Mouse (Mus musculus) forebrain, embryonic 12.5 days (tissue): Measurements from ENCODE around the gene Syne2. TPM values are rescaled to one million over a fixed set of nuclear protein-coding genes. Genes with fewer than 3 reads are reported as not detected.
A peak's percentile ranks its signal among the peaks of the same experiment; 100 is the strongest.

Experiments
- ATAC-seq: fragments of 200-750 bp; cut with Nextera tagmentation; 2 replicates; pipeline ENCODE4 v1.8.0; 2017; ENCODE audit warnings: moderate TSS enrichment; ENCODE audit not compliant: low FRiP score
- H3K27ac ChIP-seq: fragments of 300-500 bp; sonication (generic); 2 replicates; pipeline ENCODE4 v1.5.1; 2016; ENCODE audit warnings: mild to moderate bottlenecking
- H3K27me3 ChIP-seq: fragments of 300-500 bp; sonication (generic); 2 replicates; pipeline ENCODE4 v1.6.1; 2016; ENCODE audit warnings: mild to moderate bottlenecking
- H3K36me3 ChIP-seq: fragments of 300-500 bp; sonication (generic); replicated peaks from 2 replicates; pipeline ENCODE4 v1.6.1; 2016; ENCODE audit warnings: mild to moderate bottlenecking
- H3K4me1 ChIP-seq: fragments of 300-500 bp; sonication (generic); 2 replicates; pipeline ENCODE4 v1.6.1; 2016
- H3K4me2 ChIP-seq: fragments of 300-500 bp; sonication (generic); 2 replicates; pipeline ENCODE4 v1.6.1; 2016; ENCODE audit warnings: mild to moderate bottlenecking, moderate library complexity
- H3K4me3 ChIP-seq: fragments of 300-500 bp; sonication (generic); replicated peaks from 2 replicates; pipeline ENCODE4 v1.5.1; 2016; ENCODE audit warnings: mild to moderate bottlenecking
- H3K9ac ChIP-seq: fragments of 300-500 bp; sonication (generic); 2 replicates; pipeline ENCODE4 v1.6.1; 2016; ENCODE audit warnings: mild to moderate bottlenecking
- H3K9me3 ChIP-seq: fragments of 300-500 bp; sonication (generic); 2 replicates; pipeline ENCODE4 v1.6.1; 2016
- WGBS: fragments of 180-500 bp; shearing (Covaris S2); methylation state at CpG from one replicate; pipeline ENCODE4 v1.1.7; 2016; 5-methylcytosine and 5-hydroxymethylcytosine counted together
- polyA plus RNA-seq: library from polyadenylated mRNA; unstranded; fragments of >200 nt; fragmentation: Nextera tagmentation; extraction: Ambion mirVana; gene quantifications from 2 replicates; pipeline ENCODE4 v1.2.1, GENCODE M21; 2016

The Syne2 gene
- polyA plus RNA-seq, 1 experiment from 2014 or later, result 141 TPM

DNA sequence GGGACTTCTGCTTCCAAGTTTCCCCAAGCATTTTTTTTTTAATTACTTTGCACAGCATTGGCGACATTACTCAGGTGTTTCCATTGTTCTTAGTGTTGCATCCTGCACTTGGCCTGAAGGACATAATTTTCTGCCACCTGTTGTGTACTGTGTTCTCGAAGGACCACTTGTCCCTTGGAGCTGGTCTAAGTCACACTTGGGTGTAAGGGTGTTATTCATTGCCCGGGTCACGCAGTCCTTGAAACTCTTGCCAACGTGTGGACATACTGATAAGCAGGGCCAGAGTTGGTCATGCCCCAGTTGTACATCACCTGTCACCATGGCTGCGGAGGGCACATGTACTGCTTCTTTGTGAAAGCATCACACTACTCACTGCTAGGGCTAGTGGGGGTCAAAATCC, 228.6 kb downstream of the Syne2 start:
- Histone ChIP-seq H3K27ac (no peak overlapping the region), H3K4me1 (no peaks in the 10 kb centered on the region), H3K27me3 (no peaks in the 10 kb centered on the region), H3K36me3 (peaks cover 82% of the 10 kb centered on the region), H3K9ac (no peak overlapping the region), H3K4me3 (no peak overlapping the region), H3K4me2 (no peak overlapping the region), H3K9me3 (no peaks in the 10 kb centered on the region)
- WGBS, result 96% methylated on average over 6 of the region's 6 CpGs
- ATAC-seq, result no peak

DNA sequence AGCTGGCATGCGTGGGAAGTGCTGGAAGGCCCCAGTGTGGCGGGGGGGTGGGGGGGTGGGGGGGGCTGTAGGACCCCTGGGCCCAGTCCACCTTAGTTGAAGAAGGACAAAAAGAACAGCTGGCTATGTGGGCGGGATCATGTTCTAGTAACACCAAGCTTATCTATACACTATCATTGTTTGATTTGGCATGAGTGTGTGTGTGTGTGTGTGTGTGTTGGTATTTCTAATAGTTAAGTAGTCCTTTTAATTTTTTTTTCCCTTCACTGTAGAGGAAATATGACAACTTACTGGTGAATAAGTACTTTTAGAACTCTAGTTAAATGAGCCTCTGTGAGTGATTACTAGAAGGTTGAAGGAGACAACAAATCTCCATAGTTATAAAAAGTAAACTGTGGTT, 230.0 kb downstream of the Syne2 start:
- H3K36me3 ChIP-seq, result peaks cover 82% of the 10 kb centered on the region
- H3K4me2 ChIP-seq, result no peak overlapping the region
- H3K4me1 ChIP-seq, result no peaks in the 10 kb centered on the region
- no peak overlapping the region for H3K4me3 ChIP-seq
- WGBS, result 80% methylated on average over 3 of the region's 3 CpGs
- H3K9ac ChIP-seq, result no peak overlapping the region
- no peak overlapping the region for H3K27ac ChIP-seq
- ATAC-seq, result no peak
- no peaks in the 10 kb centered on the region for H3K9me3 ChIP-seq
- no peaks in the 10 kb centered on the region for H3K27me3 ChIP-seq

DNA sequence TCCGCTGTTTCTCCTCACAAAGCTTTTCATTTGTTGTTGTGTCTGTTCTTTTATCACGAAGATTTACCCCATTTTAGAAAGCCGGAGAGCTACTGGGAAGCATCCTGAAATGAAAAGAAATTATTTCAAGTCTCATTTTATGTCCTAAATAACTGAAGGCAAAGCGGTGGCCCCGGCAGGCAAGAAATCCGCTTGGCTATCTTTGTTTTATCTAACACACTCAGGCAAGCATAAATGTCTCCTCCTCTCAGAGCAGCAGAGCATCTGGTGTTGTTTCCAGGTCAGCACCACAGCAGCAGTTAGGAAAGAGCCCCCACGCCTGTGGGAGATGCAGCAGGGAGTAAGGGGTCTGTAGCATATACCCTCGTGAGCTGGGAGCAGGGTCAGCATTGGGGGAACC, 230.7 kb downstream of the Syne2 start:
- no peaks in the 10 kb centered on the region for H3K4me1 ChIP-seq
- 88% methylated on average over 8 of the region's 8 CpGs for WGBS
- no peaks in the 10 kb centered on the region for H3K9me3 ChIP-seq
- no peak overlapping the region for H3K4me3 ChIP-seq
- 0 out of 2 replicates have a peak overlapping the region, but pooled peaks have one; percentile 31 for H3K27ac ChIP-seq
- peaks cover 82% of the 10 kb centered on the region for H3K36me3 ChIP-seq
- H3K4me2 ChIP-seq, result no peak overlapping the region
- no peak overlapping the region for H3K9ac ChIP-seq
- no peak for ATAC-seq
- no peaks in the 10 kb centered on the region for H3K27me3 ChIP-seq

DNA sequence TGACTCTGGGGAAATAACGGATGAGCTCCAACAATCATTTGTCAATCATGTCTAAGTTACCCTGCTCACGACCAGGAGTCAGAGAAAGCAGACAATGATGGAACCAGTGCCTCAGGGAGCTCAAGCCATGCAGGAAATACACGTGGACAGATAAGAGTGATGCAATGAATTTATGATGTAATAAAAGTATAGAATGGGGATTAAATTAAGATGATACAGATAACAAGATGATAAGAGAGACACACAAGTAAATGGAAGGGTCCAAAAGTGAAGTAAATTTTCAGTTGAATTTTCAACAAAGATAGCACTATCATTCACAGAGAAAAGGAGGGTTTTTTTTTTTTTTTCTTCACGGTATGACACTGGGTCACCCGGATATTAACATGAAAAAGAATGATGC, 231.4 kb downstream of the Syne2 start:
- no peaks in the 10 kb centered on the region for H3K9me3 ChIP-seq
- H3K4me3 ChIP-seq, result no peak overlapping the region
- 89% methylated on average over 5 of the region's 5 CpGs for WGBS
- H3K4me2 ChIP-seq, result no peak overlapping the region
- H3K36me3 ChIP-seq, result peaks cover 79% of the 10 kb centered on the region
- H3K4me1 ChIP-seq, result no peaks in the 10 kb centered on the region
- H3K27ac ChIP-seq, result no peak overlapping the region
- ATAC-seq, result no peak
- no peaks in the 10 kb centered on the region for H3K27me3 ChIP-seq
- no peak overlapping the region for H3K9ac ChIP-seq

DNA sequence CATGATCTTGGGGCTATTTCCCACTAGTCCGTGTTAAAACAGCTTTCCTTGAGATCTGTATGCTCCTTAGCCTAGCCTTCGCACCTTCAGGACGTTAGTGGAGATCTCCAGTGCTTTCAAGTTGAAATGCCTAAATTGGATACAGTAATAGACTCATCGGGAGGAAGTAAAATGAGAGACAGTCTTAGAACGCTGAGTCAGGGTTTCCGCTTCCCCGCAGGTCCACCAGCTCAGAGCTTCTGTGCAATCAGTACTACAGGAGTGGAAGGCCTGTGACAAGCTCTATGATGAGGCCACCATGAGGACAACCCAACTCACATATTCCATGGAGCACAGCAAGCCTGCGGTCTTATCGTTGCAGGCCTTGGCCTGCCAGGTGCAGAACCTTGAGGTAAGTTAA, 233.9 kb downstream of the Syne2 start:
- no peak for ATAC-seq
- peaks cover 86% of the 10 kb centered on the region for H3K36me3 ChIP-seq
- no peaks in the 10 kb centered on the region for H3K9me3 ChIP-seq
- WGBS, result 93% methylated on average over 9 of the region's 9 CpGs
- no peak overlapping the region for H3K4me3 ChIP-seq
- no peak overlapping the region for H3K27ac ChIP-seq
- no peaks in the 10 kb centered on the region for H3K27me3 ChIP-seq
- no peak overlapping the region for H3K4me2 ChIP-seq
- H3K4me1 ChIP-seq, result no peaks in the 10 kb centered on the region
- H3K9ac ChIP-seq, result no peak overlapping the region

DNA sequence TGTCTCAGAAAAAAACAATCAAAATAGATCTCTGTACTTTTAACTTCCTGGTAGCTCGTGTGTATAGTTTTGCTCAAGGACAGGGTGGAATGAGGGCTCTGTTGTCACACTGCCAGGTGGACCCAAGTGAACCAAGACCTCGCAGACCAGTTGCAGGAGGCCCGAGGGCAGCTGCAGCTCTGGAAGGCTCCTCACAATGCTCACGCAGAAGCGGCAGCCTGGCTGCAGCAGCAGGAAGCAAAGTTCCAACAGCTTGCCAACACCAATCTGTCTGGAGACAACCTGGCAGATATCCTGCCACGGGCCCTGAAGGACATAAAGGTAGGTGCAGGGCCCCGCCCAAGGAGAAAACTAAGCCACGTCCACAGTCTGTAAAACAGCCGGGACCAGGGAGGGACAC, 236.7 kb downstream of the Syne2 start:
- H3K27me3 ChIP-seq, result no peaks in the 10 kb centered on the region
- H3K4me2 ChIP-seq, result no peak overlapping the region
- ATAC-seq, result no peak
- no peak overlapping the region for H3K27ac ChIP-seq
- peaks cover 88% of the 10 kb centered on the region for H3K36me3 ChIP-seq
- no peak overlapping the region for H3K9ac ChIP-seq
- no peaks in the 10 kb centered on the region for H3K4me1 ChIP-seq
- 91% methylated on average over 9 of the region's 9 CpGs for WGBS
- H3K9me3 ChIP-seq, result no peaks in the 10 kb centered on the region
- no peak overlapping the region for H3K4me3 ChIP-seq

DNA sequence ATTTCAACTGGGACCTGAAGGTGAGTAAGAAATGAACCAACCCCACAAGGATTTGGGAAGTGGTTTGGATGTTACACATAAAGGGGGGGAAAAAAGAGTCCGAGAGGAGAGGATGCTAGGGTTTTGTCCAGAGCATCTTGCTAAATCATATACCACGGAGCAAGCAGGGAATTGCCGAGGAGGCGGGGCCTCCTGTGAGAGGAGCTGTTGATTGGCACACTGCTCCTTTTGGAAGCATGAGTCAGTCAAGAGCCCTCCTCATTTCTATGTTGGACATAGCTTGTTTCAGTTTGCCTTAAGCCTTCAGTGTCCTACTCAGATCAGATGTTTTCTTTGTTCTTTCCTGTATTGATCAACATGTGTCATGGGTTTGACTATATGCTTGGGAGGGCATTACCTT, 245.1 kb downstream of the Syne2 start:
- Histone ChIP-seq H3K4me2 (no peak overlapping the region), H3K9me3 (no peaks in the 10 kb centered on the region), H3K27me3 (no peaks in the 10 kb centered on the region), H3K9ac (no peak overlapping the region), H3K4me1 (no peaks in the 10 kb centered on the region), H3K36me3 (peaks cover 95% of the 10 kb centered on the region), H3K27ac (no peak overlapping the region), H3K4me3 (no peak overlapping the region)
- ATAC-seq, result no peak
- WGBS, result 79% methylated on average over 4 of the region's 4 CpGs

DNA sequence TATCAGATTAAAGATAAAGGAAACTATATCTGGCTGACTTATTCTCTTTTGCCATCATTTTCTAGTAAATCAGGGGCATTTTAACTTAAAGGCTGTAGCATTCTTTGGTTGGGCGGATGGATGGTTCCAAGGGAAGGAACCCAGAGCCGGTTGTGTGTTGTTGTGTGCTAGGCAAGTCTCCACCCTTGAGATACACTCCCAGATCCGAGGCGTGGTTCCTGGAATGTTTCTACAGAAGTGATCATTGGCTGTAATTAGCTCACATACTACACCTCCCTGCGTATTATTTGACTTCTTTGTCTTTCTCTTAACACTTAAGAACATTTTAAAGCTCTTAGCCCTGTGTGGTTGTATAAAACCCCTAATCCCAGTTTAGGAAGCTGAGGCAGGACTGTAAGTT, 252.5 kb downstream of the Syne2 start:
- Histone ChIP-seq H3K9me3 (no peaks in the 10 kb centered on the region), H3K36me3 (peaks cover 45% of the 10 kb centered on the region), H3K4me2 (no peak overlapping the region), H3K4me1 (peaks cover 25% of the 10 kb centered on the region), H3K4me3 (no peak overlapping the region), H3K9ac (no peak overlapping the region), H3K27me3 (no peaks in the 10 kb centered on the region), H3K27ac (no peak overlapping the region)
- ATAC-seq, result no peak
- 83% methylated on average over 5 of the region's 5 CpGs for WGBS

DNA sequence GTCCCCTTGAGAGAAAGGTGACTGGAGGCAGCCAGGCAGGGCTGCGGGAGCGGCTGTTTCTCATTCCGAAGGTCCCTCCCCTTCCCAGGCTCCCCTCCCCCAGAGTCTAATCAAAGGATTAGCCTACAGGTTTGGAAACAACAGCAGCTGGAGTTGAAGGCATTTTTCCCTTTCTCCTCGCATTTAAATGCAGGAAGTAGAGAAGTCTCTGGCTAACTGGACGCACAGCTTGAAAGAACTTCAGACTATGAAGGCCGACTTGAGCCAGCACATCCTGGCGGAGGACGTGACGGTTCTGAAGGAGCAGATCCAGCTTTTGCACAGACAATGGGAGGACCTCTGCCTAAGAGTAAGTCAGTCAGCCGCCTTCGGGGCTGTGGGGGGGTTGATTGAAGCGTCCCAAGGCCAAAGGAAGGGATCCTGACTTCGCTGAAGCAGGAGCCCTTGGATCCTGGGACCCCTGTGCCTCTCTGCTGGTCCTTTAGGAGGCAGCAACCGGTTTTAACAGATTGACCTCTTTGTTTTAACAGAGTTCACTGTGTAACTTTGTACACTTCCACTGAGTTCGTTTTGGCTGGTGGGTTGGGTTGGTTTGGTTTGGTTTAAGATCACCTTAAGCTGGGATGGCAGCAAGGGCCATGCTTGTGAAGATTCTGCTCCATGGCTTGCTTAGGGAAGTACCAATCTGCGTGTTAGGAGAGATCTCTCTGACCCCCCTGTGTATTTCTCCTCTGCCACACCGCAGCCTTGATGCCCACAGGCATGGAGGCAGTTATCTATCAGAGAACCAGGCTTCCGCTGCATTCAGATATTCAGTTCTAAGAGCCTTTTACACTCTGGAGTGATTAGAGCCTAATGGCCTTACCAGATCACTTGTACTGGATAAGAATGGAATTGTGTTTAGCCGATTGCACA, 254.3 kb downstream of the Syne2 start:
- H3K4me3 ChIP-seq, result peak overlapping the region; percentile 23
- WGBS, result 8% methylated on average over 19 of the region's 19 CpGs
- peak overlapping the region; percentile 17; the same call in 1 of the 2 replicates for H3K9ac ChIP-seq
- peaks cover 45% of the 10 kb centered on the region for H3K36me3 ChIP-seq
- H3K9me3 ChIP-seq, result no peaks in the 10 kb centered on the region
- no peaks in the 10 kb centered on the region for H3K27me3 ChIP-seq
- ATAC-seq, result no peak
- H3K4me2 ChIP-seq, result peak overlapping the region; percentile 31
- H3K4me1 ChIP-seq, result peaks cover 25% of the 10 kb centered on the region
- H3K27ac ChIP-seq, result peak overlapping the region; percentile 46; the same call in 1 of the 2 replicates

DNA sequence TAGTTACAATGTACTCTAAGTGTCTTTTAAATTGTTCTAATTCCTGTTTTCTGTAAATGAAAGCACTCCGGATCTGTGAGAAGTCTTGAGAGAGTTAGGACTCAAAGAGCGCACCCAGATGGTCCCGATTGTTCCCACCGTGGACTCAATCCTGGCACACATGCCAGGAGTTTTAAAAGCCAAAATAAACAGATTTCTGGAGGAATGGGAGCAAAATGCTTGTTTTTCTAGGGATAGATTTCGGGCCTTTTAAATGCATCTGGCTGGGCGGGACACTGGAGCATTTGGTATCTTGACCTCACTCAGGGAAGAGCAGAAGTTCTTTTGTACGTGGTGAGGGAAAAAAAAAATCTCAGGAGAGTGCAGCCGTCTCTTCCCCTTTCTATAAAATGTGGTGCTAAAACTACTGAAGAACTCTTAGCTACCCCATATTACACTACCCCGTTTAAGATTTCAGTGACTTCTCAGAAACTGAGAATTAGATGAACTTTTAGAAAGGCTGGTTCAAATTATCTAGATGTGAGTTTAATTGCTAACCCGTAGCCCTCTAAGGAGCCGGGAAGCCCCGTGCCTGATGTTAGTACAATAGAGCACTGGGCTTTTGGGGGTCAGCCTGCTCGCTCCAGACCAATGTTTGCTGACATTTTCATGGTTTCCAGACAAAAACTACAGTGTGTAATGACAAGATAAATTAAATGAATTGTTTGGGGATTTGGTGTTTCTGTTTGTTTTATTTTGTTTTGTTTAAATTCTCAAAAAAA, 255.3 kb downstream of the Syne2 start:
- H3K27ac ChIP-seq, result no peak overlapping the region
- H3K4me3 ChIP-seq, result no peak overlapping the region
- H3K9ac ChIP-seq, result no peak overlapping the region
- H3K4me1 ChIP-seq, result peaks cover 25% of the 10 kb centered on the region
- ATAC-seq, result no peak
- peaks cover 38% of the 10 kb centered on the region for H3K36me3 ChIP-seq
- WGBS, result 9% methylated on average over 13 of the region's 13 CpGs
- H3K9me3 ChIP-seq, result no peaks in the 10 kb centered on the region
- H3K4me2 ChIP-seq, result 0 out of 2 replicates have a peak overlapping the region, but pooled peaks have one; percentile 13
- H3K27me3 ChIP-seq, result no peaks in the 10 kb centered on the region

DNA sequence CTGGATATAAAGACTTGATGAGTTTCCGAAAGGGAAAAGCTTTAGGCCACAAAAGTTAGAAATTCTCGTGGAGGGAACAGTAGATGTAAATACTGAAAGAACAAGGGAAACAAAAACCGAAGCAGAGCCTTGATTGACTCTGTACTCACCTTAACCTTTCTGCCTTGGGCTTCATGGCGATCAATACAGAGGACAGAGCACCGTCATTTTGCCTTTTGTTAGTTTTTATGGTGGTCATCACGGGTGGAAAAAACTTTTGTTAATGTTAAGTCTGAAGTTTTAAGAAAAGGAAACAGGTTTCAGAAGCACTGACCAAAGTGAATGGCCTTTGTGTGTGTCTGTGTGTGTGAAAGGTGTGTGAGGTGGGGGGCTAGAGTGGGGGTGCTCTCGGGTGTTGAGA, 256.0 kb downstream of the Syne2 start:
- no peaks in the 10 kb centered on the region for H3K9me3 ChIP-seq
- H3K4me2 ChIP-seq, result no peak overlapping the region
- H3K4me3 ChIP-seq, result no peak overlapping the region
- ATAC-seq, result no peak
- H3K9ac ChIP-seq, result no peak overlapping the region
- H3K27ac ChIP-seq, result no peak overlapping the region
- 21% methylated on average over 7 of the region's 7 CpGs for WGBS
- H3K27me3 ChIP-seq, result no peaks in the 10 kb centered on the region
- H3K4me1 ChIP-seq, result peaks cover 25% of the 10 kb centered on the region
- peaks cover 39% of the 10 kb centered on the region for H3K36me3 ChIP-seq

DNA sequence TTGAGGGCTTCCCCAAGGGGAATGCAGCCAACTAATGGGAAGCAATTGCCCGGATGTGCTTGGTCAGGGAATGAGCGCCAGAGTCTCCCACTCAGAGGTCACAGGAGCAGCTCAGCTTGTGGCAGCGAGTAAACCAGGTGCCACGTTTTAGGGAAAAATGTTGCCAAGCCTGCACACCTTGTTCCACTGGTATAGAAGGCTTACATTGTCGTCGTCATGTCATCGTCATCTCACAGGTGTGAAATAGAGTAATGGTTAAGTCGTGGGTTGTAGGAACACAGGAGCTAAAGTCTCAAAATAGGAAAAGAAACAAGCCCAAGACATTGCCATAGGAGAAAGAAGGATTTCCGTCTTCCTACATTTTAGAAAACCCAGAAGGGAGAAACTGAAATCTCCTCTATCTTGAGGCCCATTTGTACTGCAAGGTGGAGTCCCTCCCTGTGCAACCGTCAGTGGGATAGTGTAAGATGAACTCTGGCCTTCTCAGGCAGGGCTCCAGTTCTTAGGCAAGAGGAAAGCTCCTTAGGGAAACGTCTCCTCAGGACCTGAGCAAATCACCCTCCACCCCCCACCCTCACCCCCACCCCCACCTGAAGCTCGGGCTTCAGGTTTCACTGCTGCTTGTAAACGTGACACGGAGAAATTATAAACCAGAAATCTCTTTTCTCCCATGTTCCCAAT, 263.1 kb downstream of the Syne2 start:
- ATAC-seq, result no peak
- 46% methylated on average over 14 of the region's 14 CpGs for WGBS
- H3K36me3 ChIP-seq, result peaks cover 41% of the 10 kb centered on the region

More for the DNA sequence above, 263.1 kb downstream of the Syne2 start:
- no peaks in the 10 kb centered on the region for H3K9me3 ChIP-seq
- peak overlapping the region; percentile 28 for H3K4me3 ChIP-seq
- peaks cover 16% of the 10 kb centered on the region for H3K4me1 ChIP-seq
- H3K4me2 ChIP-seq, result peak overlapping the region; percentile 41
- no peaks in the 10 kb centered on the region for H3K27me3 ChIP-seq
- peak overlapping the region; percentile 76; the same call in 1 of the 2 replicates for H3K27ac ChIP-seq
- H3K9ac ChIP-seq, result peak overlapping the region; percentile 41
